Mouse (Mus musculus) megakaryocyte, adult 5-6 weeks (primary cell): ENCODE results near the gene Erbin. TPM values are rescaled to one million over a fixed set of nuclear protein-coding genes. Genes with fewer than 3 reads are reported as not detected.

Experiments
- ATAC-seq: 2 replicates; pipeline ENCODE4 v1.8.0; 2016; ENCODE audit warnings: mild to moderate bottlenecking, inconsistent platforms; ENCODE audit not compliant: poor library complexity, severe bottlenecking
- total RNA-seq, 2 experiments: library from RNA; stranded (forward) in 1 of 2; stranded (reverse) in 1 of 2; fragments of 153-499, 151-499 nt in 1 of 2; fragments of 221-1000, 200-1000 nt in 1 of 2; gene quantifications; 2 replicates each; pipeline versions ENCODE4 v1.2.3 to v1.2.4; 2015 to 2017

Erbin gene
- total RNA-seq (2015) (85.4 and 98.6 TPM in 2 replicates), total RNA-seq (2017) (84.8 and 96.9 TPM in 2 replicates)

DNA sequence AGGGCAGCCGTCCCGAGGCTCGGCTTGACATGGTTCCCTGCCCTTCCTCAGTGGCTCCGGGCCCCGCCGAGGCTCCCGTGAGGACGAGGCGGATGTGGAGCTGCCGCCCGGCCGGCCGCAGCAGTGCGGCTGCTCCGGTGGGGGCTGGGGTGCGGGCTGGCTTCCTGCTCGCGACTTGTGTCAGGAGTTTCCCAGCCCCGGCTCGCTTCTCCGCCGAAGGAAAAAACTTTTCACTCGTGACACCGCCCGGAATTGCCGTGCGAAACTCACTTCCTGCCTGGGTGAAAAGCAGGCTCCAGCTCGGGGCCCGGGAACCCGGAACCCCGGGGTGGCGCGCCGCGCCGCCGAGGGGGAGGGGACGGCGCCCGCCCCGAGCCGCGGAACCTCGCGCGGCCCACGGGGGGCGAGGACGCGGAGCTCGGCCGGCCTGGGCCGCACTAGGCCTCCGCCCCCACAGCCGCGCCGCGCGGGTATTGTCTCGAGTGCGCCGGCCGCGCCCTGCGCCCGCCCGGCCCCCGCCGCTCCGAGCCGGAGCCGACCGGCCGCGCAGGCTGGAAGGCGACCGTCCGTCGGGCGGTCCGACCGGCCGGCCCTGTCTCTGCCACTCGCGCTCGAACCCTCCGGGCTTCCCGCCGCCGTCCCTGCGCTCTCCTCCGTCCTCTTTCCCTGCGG is at the start of gene Erbin:
Gene Erbin, minus strand, starts transcription at position 254 of the 672 bp plus-strand sequence.
- peak; percentile 57 for ATAC-seq

DNA sequence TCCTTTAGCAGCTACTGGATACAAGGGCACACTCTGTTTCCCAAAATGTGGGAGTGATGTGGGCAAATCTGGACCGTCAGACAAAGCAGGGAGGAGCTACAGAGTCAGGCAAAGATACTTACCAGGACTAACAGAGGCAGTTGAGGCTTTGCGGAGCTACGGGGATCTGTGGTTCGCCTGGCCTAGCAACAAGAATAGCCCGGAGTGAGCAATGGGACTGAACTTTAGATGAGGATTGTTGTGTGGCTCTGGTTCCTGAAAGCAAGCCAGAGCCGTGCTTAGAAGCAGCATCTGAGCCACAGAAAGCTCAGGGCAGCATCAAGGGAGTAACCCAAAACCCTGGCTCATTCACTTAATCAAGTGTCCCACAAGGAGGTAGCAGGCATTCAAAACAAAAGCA is 49.6 kb upstream of the Erbin start:
- no peak for ATAC-seq

DNA sequence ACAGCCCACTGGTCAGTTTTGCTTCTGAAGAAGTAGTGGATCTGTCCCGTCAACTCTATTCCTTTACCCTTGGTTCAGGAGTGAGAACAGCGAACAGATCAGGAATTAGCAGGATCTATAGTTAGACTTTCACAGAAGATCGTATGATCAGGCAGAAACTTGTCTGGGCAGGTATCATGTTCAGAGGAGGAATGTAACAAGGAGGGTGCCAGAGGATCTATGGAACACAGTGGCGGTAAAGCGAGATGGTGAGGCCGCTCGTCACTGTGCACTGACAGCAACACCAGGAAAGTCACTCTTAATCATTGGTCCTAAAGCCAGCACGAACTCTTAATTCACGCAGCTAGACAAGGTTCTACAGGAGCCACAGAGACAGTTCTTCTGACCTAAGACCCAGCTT is 47.7 kb upstream of the Erbin start:
- no peak for ATAC-seq

DNA sequence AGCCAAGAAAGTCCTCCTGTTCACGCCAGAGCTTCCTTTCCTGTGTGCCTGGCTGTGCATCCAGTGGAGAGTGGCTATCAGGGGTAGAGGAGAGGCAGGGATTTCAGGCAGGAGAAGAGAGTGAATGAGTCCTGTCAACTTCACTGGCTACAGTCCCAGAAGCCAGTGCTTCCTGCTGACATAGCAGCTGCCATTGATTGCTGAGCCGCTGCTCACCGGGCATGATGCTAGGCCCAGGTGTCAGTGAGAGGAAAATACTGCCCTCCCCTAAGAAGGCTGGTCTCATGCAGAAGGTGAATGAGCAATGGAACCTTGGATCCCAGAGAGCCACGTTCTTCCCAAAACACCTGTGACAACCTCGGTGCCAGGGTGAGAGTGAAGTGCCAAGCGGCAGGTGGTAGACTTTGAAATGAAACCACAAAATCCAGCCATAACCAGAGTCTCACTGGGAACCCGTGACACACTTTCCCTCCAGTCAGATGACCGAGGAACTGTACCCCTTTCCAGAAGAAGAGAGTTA is 46.4 kb upstream of the Erbin start:
- no peak for ATAC-seq

DNA sequence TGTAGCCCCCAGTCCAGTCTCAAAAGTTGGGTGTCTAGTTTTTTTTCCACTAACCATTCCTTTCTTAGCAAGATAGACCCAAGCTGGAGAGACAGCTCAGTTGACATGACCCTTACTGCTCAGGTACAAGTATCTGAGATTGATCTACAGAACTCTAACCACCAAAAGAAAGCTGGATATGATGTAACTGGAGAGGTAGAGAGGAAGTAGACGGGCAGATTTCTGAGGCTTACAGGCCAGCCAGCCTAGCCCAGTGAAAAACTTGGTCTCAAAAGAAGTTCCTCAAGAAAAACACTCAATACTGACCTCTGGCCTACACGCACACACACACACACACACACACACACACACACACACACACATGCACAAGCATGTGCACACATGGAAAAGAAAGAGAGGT is 44.9 kb upstream of the Erbin start:
- peak; percentile 52 for ATAC-seq

DNA sequence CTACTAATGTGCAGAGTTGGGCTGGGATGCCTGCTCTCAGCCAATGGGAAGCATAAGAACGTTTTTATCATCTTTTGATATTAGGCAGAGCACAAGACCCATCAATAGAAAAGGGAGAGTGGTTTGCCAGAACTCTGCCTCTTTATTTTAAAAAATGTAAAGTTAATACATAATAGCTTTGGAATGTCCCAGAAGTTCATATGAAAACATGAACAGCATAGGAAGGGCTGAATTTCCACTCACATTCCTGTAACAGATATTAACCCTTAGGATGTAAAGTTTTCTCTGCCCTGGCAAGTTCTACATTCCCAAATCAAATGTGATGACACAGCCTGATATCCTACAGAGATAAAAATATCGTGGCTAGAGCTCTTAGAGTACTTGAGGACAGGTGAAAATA is 42.8 kb upstream of the Erbin start:
- no peak for ATAC-seq

DNA sequence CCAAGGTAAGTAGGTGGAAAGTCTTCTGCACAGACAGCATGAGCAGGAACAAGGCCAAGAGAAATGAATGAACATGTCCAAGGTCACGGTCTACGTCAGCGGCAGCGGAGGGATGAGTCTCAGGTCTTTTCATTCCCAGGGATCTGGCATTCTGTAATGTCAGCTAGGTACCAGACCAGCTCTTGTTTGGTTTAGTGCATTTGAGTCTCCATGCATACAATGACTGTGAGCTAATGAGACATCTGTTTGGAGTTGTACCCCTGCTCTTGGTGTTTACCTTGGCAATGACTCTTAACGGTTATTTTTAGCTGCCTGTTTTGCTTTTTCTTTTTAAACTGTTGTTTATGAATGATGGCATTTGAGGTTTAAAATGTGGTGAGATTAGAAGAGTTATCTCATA is 39.5 kb upstream of the Erbin start:
- no peak for ATAC-seq

DNA sequence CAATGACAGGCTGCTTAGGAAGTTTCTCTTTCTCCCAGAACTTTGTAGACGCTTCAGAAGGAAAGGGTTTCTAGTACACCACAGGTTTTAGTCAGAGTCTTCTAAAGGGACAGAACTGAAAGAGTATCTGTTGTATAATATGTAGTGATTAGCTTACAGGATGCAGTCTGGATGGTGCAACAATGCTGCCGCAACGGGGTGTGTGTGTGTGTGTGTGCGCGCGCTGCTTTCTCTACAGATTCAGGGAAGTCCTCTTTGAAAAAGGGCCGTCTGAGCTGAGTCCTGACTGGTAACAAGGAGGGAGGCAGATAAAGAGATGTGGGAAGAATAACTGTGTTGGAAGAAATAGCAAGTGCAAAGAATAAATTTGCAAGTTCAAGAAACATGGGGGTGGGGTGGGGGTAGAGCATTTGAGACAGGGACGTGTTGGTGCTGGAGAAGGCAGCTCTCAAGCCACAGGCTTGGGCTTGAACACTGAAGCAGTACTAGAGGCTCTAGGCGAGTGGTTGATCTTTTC is 38.4 kb upstream of the Erbin start:
- ATAC-seq, result peak; percentile 99

DNA sequence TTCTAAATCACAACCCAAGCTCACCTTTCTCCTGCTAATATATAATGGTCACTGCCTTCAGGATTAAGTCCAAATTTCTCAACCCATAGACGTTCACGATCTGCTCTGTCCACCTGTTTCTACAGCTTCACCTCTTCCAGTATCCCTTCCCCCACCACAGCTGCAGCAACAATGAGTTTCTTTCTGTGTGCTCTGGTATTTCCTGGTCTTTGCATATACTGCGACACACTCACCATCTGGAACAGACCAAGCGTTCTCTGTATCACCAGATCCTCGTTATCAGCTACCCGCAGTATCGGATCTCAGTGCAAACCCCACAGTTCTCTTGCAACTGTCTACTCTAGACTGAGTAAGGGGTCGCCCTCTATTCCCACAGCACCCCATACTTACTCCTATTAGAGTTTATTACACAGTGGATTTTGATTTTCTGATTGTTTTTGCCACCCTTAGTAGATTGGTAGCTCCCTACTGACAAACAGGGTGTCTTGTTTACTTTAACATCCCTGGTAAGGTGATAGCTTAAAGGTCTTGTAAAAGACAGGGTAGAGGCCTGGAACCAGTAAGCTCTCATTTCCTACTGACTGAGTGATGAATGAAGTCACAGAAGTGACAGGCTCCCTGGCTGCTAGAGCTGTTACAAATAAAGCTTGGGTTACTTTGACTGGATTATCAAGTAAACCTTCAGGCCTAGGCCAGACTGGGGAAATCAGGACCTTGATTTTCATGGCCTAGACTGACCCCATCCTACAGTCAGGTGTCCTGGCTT is 37.0 kb upstream of the Erbin start:
- no peak for ATAC-seq

DNA sequence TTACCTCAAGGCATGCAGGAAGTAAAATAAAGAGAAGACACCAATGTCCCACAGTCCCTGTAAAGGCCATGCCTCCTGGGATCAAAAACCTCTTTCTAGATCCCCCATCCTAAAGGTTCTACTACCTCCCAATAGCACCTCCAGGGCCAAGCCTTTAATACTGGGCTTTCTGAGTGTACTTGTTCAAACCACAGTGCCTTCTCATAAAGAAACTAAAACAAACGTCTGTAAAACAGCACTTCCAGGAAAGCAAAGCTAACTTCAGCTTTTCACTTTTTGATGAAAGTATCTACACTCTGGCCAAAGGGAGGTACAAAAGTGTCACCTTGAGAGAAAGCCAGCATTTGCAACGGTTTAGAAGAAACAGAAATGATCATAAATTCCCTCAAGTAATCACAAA is 35.3 kb upstream of the Erbin start:
- no peak for ATAC-seq

DNA sequence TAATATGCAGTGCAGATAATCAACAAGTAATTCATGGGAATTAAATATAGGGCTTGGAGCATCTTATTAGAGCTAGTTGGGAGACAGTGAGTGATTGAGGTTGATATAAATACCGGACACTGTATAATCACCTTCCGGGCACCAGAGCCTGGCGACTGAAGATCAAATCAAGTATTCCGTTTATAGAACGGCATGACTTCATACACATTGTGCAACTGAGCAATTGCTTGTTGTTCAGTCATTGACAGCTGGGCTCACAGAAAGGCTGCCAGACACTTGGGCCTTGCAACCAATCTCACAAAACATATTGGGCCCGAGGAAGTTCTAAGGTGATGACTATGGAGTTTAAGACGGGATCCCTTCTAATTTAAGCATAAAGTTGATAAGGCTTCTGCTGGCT is 31.1 kb upstream of the Erbin start:
- no peak for ATAC-seq

DNA sequence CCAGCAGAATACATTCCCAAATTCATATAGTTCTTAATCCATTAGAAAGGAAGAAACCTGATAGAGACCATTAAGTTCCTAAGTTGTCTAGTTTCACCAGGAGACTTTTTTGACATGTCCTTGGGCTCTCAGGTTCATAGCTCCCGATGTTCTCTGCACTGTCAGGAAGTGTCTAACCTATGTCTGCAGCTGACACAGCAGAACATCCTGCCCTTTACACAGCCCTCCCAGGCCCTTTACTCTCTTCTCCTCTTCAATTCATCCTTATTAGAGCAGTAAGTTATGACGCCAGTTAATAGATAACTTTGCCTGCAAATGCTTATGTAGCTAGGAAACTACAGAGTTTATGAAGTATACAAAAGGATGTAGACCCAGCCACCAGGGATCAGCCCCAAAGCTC is 20.5 kb upstream of the Erbin start:
- no peak for ATAC-seq

DNA sequence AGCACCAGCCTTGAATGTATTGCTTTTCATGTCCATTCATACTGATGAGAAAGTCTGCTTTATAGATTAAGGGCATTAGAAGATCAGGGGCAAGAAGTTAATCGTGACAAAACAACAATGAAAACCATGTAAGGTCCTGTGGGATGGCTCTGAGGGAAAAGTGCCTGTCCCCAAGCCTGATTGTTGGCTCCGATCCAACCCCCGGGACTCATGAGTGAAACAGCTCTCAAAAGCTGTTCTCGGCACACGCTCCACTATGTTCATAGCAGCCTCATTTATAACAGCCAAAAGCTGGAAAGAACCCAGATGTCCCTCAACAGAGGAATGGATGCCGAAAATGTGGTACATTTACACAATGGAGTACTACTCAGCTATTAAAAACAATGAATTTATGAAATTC is 4.3 kb upstream of the Erbin start:
- no peak for ATAC-seq

DNA sequence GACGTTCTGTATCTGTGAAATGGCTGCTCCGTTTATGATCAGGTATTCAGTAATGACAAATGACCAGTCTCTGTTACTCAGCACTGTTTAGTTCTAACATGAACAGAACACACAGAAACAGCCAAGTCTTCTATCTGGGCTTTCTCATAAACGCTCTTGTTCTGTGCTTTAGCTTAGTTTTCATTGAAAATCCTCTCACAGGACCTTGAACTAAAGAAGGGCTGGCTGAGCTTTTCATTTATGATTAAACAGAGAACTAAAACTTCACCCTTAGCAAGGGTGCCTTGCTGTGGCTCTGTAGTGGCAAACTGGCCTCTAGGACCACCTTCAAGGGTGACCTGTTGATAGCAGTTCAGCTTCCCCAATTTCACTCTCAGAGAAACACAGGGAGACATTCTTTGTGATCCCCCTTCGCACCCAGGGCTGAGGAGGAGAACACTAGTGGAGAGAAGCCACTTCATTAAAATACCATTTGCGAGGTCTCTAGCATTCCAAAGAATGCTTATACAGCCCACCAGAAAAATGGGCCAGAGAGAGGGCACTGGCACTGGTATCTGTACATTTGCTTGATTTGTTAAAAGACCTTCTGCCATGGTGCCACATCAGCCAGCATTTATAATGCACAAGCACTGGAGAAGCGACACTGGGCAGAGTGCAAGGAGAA is 3.2 kb upstream of the Erbin start:
- no peak for ATAC-seq

DNA sequence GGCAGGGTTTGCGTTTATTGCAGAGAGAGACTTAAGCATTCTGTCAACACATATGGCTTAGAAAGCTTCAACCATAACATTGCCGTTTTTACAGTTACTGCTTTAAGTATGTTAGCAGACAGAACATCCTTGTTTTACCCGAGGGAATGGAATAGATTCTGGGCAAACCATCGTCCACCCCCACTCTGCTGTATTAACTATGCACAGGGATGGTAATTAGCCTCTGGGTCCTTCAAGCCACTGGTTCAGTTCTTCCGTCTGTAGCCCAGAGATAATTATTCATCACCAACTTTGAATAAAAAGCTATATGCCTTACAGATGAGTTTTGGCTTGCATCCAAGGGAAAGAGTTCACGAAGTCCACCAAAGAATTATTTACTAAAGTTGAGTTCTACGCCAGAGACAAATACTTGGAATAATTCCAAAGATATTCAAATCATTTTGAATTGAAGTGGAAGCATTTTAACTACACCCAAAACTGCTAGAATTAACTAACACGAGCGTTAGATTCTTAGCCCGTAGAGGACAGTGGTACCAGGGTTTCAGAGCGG is 1.6 kb upstream of the Erbin start:
- ATAC-seq, result no peak

DNA sequence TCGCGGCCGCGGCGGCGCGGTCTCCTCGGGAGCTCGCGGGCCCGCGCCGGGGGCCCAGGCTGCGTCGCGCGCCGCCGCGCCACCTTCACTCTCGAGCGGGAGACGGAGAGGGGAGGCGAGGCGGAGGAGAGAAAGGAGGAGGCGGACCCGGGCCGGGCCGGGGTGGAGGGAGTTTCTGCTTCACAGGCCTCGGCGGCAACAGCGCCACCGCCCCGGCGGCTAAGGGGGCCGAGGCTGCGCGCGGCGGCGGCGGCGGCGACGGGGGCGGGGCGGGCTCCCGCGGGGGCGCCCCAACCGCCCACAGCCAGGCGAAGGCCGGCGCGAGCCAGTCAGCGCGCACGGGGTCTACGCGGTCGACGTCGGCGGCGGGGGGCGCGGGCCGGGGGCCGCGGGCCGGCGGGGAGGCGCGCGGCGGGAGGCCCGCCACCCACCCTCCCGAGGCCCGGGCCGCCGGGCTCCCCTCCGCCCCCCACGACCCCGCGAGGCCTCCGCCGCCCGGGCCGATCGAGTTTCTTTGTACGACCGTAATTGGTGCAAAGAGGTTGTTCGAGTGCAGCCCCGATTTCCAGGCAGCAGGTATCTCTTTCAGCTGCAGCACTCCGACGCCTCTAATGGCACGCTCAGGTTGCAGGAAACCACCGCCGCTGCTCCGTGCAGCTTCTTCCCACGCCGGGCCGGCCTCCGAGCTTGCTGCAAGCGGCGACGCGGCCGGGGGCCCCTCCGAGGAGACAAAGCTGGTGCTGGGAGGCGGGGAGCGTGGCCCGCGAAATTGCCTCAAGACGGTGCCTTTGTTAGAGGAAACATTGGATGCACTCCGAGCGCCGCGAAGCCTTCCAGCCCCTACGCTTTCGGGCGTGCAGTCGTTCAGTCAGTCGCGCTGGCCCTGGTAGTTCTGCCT is 868 bp upstream of the Erbin start:
- ATAC-seq, result peak; percentile 58

DNA sequence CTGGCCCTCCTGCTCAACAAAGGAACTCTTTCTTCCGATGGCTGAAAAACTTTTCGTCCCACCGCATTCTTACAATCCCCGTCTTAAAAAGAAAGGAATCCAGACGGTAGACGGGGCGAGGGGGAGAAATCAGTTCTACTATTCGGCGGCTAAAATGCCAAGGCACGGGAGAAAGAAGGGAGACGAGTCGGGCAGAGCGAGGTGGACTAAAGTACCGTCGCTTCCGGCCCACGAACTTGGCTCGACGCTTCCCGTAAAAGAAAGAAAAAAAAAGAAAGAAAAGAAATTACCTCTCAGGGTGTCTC is 406 bp downstream of the Erbin start:
- no peak; the same call in 1 of the 2 replicates for ATAC-seq

DNA sequence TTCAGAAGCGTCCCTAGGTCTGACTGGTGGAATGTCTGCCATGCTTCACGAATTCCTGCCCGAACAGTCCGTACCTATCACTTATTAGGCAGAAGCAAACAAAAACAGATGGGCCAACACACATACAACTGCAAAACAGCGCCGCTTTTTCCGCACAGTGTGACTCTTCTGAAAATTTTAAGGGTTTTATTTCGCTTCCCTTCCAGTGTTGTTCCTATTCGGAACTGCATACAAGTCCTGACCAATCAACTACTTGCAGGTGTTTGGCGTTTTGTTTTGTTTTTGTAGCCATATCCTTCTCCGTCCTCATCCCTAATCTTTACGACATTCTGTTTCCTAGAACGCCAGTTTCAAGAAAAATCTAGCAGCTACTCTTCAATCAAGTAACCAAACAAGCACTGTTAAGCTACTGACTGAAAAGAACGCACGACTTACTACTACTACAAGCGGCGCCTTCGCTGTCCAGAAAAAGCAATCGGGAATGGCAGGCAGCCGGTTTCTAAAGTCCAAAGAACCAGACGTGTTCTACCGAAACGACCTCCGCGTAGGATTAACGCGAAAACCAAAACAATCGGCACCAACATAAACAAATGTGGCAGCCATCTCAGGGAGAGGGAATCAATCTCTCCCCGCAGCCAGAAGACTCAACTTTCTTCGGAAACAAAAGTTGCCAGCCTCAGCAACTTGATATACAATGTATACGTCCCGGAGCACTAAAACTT is 919 bp downstream of the Erbin start:
- ATAC-seq, result peak; percentile 13

DNA sequence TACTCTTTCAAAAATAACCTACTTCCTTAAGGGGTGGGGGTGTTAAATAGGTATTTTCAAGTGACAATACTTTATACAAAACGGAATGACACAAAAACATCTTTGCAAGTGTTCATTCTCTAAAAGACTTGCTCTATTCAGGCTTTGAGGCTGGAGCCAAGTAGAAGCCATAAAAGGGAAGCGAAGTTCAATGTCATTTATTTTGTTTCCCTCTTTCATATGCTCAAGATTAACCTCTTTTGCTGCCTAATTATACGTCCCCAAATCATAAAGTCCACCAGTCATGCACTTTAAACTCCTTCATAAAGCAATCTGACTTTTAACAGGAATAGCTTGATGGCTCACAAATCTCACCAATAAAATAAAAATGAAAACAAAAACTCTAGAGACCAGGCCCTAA is 1.9 kb downstream of the Erbin start:
- ATAC-seq, result no peak
